Mouse (Mus musculus): ENCODE data around the gene Atp6v1b1.

- TF ChIP-seq POLR2A (IDR thresholded peaks at IDR 0.05; ENCODE audit: borderline replicate concordance, low read depth, low read length), result no peak
- peak; percentile 13; the same call in 1 of the 2 replicates for TF ChIP-seq CTCF (IDR thresholded peaks at IDR 0.05; ENCODE audit: low read depth, low read length)
These were observed 32.2 kb downstream of the Atp6v1b1 start for GRCm38 (mm10) chr6:83774781-83775563.

Measured in bone marrow macrophage, adult 2 months (primary cell).